Mouse (Mus musculus): ENCODE measurements at regions not wholly inside any gene's neighbourhood (a gene's known extent, or its start where the extent isn't known, plus 50 kb on each side); places are given as distances from the start of the nearest gene placed in this dataset.

- DNase-seq = no peak
These were observed 243.7 kb downstream of the Fam49a start for GRCm38 (mm10) chr12:12505590-12505989.

GRCm38 (mm10) chr12:12499903-12500302 is 238.0 kb downstream of the Fam49a start:
- DNase-seq = no peak

- no peak for DNase-seq
These were observed 236.7 kb downstream of the Fam49a start for GRCm38 (mm10) chr12:12498621-12499020.

- no peak for DNase-seq
These were observed 235.4 kb downstream of the Fam49a start for GRCm38 (mm10) chr12:12497277-12497841.

GRCm38 (mm10) chr12:12496593-12497141 is 234.7 kb downstream of the Fam49a start:
- peak; percentile 19 to 43 for DNase-seq

- DNase-seq = no peak
These were observed 228.2 kb downstream of the Fam49a start for GRCm38 (mm10) chr12:12490173-12490572.

GRCm38 (mm10) chr12:12488090-12488489 is 226.2 kb downstream of the Fam49a start:
- DNase-seq = no peak

GRCm38 (mm10) chr12:12486656-12487356 is 224.9 kb downstream of the Fam49a start:
- DNase-seq = no peak

- DNase-seq = no peak
These were observed 223.2 kb downstream of the Fam49a start for GRCm38 (mm10) chr12:12484921-12485680.

- no peak for DNase-seq
These were observed 218.5 kb downstream of the Fam49a start for GRCm38 (mm10) chr12:12480451-12480850.

- no peak for DNase-seq
These were observed 190.1 kb downstream of the Fam49a start for GRCm38 (mm10) chr12:12452086-12452485.

- DNase-seq = no peak
These were observed 184.8 kb downstream of the Fam49a start for GRCm38 (mm10) chr12:12446768-12447167.

GRCm38 (mm10) chr12:12446281-12446680 is 184.3 kb downstream of the Fam49a start:
- no peak for DNase-seq

- no peak for DNase-seq
These were observed 180.9 kb downstream of the Fam49a start for GRCm38 (mm10) chr12:12442872-12443271.

GRCm38 (mm10) chr12:12436379-12436778 is 174.4 kb downstream of the Fam49a start:
- no peak for DNase-seq

GRCm38 (mm10) chr12:12432597-12432996 is 170.7 kb downstream of the Fam49a start:
- no peak for DNase-seq

Data from lung, adult 18-20 months (tissue).